Mouse (Mus musculus) embryonic fibroblast, embryonic 13.5 days (primary cell): ENCODE results near the gene Opa3.

Experiments used
- CTCF ChIP-seq: IDR thresholded peaks from 2 replicates; pipeline ENCODE4 v1.5.1; 2011; ENCODE audit warnings: mild to moderate bottlenecking, control low read depth, low read length, moderate library complexity, borderline replicate concordance; ENCODE audit not compliant: insufficient read depth
- POLR2A ChIP-seq: IDR thresholded peaks from 2 replicates; pipeline ENCODE4 v1.6.1; 2011; ENCODE audit warnings: low read depth, mild to moderate bottlenecking, control low read depth, low read length, moderate library complexity

GRCm38 (mm10) chr7:19301461-19302263 lies 73.5 kb downstream of the Opa3 start:
- TF ChIP-seq CTCF, result no peak
- TF ChIP-seq POLR2A, result no peak
